Mouse (Mus musculus) embryo, embryonic 11.5 days (tissue): ENCODE results near the gene Pdcd10.

Source experiments
- DNase-seq: peaks from one replicate; pipeline ENCODE4 v3.0.0-alpha.2; 2012; ENCODE audit warnings: low read depth, low spot score

Pdcd10 gene

DNA sequence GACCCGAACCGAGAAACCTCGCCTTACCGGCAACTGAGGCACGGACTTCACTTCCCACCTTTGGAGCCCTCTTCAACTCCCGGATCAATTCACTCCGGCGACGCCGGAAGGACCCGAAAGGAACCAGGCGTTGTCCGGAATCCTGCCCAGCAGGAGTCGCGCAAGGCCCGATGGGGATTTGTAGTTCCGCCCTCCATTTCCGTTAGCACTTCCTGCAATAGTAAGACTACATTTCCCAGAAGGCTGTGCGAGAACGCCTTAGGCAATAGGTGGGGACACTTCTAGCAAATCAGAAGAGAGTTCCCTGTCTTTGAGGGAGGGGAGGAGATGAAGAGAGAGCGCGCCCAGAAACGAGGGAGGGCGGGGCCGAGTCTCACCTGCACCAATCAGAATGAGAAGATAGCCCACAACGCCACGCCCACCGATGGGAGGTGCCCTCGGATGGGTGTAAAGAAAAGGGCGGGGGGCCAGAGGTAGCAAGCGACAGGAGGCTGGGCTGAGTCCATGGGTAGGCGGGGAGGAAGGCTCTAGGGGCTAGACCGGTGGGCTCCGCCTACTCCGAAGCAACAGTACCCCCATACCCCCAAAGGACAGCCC lies at the start of gene Pdcd10:
TSS of gene Pdcd10 (minus strand) at position 162 of the 597 bp plus-strand sequence.
- peak; percentile 99 for DNase-seq

DNA sequence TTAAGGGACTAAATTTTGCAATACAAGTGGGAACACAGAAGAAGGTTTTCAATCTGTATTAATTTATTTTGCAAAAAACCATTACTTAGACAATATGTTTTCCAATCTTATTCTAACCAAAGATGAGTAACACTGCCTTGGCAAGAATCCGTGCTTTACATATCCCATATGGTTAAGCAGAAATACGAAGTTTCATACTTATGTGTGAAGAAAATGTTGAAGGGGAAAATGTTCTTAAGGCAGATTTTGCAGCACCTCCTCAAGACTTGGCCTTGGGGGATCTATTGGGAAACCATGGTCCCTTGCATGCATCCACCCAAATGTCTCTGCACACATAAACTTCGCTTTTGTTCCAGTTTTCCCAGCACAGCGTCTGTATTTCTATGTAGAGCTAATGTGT lies 28.2 kb upstream of the Pdcd10 start:
- DNase-seq, result no peak

DNA sequence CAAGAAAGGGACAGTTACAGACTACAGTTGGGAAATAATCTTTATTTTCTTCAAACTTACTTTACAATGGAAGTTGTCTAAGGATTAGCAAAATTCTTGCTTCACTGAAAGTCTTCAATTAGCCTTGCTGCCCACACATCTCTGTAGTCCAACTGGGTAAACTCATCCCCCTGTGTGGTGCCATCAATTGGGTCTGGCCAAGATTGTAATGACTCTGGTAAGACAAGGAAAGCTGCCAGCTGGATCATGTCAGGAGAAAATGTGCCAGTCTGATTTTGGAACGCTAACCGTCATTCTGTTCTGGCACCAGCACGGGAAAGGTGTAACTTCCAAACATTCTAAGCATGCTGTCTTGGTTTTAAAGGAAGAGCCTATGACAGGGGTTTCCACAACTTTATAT lies 26.6 kb upstream of the Pdcd10 start:
- no peak for DNase-seq

DNA sequence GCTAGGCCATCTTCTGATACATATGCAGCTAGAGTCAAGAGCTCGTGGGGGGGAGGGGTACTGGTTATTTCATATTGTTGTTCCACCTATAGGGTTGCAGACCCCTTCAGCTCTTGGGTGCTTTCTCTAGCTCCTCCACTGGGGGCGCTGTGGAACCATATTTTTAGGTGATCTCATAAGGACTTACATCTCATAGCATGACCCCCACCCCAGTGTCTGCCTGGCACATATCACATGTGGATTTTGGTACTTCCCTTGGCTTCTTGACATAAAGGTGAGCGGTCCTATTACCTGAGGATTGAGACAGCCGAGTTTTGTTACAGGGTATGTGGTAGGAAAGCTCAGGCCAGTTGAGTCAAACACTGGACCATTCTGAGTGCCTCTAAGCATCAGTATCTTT lies 22.7 kb upstream of the Pdcd10 start:
- DNase-seq, result no peak

DNA sequence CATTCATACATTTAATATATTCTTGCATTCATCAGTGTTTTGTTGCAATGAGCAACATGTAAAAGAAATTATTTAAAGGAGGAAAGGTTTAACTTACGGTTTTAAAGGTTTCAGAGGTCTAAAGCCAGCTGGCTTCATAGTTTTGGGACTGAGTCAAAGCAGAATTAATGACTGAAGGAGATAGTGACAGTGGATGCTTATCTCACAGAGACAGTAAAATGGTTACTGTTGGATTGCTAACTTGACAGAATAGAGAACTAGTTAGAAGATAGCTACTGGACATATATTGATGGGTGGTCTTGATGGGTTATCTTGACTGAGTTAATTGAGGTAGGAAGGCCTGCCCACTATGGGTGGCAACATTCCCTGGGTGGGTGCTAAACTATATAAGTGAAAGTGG lies 18.9 kb upstream of the Pdcd10 start:
- no peak for DNase-seq

DNA sequence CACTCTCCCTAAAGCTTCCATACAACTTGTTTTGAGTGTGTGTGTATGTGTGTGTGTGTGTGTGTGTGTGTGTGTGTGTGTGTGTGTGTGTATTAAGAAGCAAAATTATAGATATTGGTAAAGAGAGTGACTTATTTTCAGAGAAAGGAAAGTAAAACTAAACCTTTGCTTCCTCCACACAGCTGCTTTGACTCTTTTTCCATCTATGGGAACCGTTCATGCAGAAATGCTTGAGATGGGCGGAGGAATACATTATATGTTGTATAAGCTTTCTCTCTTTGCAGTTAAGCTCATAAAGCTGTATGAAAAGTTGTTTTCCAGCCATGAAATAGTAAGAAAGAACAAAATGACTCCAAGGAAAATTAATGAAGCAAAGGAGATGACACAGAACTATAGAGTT lies 17.4 kb upstream of the Pdcd10 start:
- DNase-seq, result no peak

DNA sequence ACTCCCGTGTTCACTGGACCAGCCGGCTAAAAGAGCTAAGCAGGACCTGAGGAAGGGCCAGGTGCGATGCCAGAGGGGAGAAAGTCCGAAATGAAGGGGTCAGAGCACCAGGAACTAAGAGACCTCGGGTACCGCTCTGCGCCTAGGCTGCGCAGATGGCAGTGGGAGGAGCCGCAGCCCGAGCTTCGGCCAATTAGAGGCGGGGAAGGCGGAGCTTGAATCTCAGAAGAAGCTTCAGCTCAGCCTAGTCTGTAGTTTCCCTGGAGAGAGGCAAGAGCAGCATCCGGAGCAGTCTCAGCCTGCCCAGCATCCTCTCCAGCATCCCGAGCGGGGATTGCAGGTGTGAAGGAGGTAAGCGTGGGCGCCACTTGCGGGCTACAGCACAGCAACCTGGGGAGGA lies 636 bp upstream of the Pdcd10 start, which contains the start of gene Serpini1:
TSS of gene Serpini1 (plus strand) at position 256 of the 400 bp plus-strand sequence.
- DNase-seq, result peak; percentile 81

DNA sequence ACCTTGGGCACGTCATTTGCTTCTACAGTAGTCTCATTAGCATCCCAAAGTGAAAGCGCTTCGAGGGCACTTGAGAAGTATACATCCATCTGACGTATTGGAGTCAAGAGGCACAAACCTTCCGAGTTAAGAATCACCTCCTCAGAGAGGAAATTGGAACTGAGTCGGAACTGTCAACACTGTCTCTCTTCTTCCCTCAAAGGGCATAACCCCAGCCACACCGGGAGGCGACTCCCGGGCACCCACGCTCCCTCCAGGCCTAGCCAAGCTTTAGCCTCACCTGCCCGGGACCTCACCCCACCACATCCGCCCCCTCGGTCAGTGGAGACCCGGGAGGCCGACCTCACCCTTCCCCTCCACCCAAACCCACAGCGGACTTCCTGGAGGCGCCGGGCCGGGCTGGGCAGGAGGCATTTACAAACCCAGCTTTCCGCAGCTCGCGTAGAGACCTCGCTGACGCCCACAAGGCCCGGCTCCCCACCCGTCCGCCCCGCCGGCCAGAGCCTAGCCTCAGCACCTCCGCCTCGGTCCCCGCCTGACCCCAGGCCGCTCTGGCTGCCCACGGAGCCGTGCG lies 448 bp downstream of the Pdcd10 start:
- no peak for DNase-seq

DNA sequence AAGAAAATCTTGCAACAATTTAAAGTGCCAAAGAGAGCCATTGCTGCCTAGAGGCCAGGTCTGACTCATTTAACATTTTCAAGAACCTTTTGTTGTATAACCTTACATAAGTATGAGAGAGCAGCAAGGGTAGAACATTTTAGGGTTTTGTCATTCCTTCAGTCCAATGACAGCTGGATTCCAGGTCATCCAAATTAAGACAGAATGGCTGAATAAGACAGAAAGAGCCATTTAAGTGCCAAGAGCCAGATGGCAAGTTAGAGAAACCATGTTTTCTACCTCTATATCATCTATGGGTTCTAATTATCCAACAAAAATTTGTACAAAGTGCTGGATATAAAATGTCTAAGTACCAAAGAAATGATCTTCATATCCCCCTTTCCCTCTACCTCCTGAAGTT lies 5.4 kb downstream of the Pdcd10 start:
- no peak for DNase-seq

DNA sequence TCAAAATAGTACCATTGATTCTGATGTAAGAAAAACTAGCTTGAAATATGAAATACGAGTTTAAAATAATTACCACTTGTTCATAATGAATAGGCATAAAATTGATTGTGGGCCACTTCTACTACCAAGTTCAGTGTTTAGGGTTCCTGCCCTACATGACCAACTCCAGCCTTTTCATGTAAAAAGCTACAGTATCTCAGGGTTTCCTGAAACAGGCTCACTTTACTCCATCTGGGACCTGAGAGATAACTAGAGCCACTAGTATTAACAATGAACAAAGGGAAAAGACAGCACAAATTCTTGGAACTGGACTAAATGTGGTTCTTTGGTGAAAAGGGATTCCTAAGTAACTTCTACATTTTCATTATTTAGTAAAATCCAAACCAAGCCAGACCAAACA lies 12.4 kb downstream of the Pdcd10 start:
- no peak for DNase-seq

DNA sequence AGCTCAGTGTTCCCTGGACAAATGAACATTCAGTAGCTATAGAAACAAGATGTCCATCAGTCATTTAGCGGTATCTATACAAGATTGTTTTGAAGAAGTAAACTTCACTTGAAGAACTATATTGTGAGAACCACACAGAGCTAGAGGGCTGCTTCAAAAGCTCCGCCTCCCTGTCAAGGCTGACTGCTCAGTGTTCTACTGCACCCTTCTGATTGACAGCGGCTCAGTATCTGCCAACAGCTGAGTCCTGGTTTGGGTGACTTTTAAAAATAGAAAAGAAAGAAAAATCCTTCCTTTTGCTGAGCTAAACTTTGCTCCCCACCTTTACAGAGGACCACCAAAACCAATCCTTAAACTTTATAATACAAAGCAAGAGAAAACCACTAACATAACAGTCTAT lies 13.8 kb downstream of the Pdcd10 start:
- no peak for DNase-seq

DNA sequence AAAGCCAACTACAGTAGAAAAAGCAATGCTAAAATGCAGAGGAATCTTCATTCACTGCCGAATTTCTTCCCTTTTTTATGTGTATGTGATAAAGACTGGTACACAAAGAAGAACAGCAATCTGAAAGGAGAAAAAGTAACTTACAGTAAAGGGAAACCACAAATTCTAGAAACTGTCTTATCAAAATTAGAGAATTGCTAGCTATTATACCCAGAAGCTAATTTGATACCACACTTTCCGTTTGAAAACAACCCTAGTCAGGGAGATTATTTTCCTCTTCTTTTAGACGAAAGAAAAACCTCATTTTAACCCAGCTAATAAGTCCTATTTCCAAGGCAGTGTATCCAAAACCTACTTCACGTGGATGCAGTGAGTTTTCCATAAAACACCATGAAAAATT lies 15.4 kb downstream of the Pdcd10 start:
- no peak for DNase-seq

DNA sequence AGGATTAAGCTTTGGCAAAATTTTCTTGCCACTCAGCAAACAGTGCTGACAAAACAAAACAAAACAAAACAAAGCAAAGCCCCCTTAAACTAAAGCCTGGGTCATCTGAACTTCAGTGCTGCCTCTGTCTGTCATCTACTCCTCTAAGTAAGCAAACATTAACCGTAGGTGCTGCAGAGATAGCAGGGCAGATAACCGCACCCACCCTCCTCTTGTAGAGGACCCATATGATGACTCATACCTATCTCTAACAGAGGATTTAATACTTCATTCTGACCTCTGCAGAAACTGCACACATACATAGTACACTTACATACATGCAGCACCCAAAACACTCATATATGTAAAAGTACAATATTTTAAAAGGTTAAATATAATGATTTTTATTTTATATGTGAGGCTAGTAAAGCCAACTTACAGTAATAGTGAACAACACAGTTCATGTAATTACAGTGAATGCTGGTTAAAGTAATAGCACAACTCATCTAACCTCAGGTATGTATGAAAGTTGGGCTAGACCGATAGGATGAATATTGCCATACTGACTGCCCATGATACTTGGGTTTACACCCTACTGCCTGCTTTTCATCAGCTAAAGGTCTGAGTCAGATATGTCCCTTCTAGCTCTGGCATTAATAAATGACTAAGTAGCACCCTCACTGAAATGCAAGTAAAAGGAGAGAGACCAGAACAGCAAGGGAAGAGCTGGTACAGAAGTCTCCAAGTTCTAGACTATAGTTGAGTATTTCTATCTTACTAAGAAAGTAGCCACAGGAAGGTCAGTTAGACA lies 22.4 kb downstream of the Pdcd10 start:
- no peak for DNase-seq

DNA sequence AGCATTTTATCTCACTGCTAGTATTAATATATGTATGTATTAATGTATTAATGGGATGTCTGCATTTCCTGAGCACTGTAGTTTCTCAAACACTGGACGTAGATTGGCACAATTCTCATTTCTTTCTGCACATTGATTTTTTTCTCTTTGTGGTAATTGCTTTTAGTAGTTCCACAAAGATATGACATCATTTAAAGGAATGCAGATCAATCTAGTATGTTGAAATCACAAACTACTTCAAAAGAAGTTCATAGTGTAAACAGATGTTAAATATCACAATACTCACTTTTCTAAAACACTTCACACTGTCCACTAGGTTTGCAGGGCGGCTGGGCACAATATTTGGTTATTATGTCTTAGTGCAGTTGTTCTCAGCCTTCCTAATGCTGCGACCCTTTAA lies 25.6 kb downstream of the Pdcd10 start:
- no peak for DNase-seq

DNA sequence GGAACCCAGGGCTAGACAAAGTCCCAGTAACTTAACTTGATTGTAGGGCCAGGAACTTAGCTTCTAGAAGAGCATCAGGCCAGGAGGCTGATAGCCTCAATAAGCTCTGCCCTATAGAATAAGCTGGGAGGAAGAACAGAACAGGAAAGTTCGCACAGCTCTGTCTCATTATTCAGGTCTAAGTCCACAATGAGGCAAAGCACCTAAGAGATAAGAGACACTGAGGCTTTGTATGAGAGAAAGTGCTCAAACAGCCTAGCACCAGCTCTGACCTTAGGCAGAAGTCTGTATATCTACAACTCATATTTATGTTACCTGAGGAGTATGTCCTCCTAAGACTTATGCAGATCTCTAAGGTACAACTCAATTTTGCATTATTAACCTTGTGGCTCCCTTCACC lies 34.1 kb downstream of the Pdcd10 start:
- no peak for DNase-seq

DNA sequence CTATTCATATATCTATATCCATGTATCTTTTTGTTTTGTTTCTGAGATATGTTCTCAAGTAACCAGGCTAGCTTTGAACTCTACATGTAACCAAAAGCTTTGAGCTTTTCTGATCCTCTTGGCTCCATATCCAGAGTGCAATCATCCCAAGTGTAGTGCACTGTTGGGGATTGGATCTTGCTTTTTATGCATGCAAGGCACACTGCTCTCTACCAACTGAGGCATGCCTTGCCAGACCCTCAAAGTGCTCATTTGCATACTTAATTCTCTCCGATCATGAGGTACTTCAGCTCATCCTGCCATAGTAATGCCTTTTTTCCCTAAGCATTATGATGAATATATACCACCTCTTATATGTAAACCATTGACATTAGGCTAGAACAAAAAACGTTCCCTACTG lies 35.3 kb downstream of the Pdcd10 start:
- no peak for DNase-seq

DNA sequence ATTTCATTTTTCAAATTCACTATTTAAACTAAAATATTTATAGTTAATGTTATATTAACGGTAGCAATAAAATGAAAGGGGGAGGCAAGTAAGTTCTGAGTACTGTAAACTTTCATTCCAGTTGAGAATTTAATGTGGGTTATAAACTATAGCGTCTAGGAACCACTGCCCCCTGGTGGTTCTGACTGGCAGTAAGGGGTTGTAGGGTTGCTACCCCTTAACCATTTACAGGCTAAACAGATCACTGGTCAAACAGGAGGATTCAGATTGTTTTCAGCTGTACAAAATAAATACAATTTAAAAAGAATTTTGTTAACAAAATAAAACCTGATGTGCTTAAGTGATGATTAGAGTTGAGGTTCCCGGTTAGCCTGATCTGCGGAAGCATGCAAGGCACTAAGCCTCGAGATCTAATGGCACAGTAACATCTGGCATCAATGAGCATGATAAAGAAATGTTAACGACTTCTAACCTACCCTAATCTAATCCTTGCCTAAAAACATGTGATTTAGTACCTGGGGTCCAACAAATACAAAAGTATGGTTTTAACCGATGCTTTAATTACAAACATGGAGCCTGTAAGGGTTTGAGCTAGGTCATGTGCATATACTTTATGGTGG lies 38.9 kb downstream of the Pdcd10 start:
- DNase-seq, result peak; percentile 17

DNA sequence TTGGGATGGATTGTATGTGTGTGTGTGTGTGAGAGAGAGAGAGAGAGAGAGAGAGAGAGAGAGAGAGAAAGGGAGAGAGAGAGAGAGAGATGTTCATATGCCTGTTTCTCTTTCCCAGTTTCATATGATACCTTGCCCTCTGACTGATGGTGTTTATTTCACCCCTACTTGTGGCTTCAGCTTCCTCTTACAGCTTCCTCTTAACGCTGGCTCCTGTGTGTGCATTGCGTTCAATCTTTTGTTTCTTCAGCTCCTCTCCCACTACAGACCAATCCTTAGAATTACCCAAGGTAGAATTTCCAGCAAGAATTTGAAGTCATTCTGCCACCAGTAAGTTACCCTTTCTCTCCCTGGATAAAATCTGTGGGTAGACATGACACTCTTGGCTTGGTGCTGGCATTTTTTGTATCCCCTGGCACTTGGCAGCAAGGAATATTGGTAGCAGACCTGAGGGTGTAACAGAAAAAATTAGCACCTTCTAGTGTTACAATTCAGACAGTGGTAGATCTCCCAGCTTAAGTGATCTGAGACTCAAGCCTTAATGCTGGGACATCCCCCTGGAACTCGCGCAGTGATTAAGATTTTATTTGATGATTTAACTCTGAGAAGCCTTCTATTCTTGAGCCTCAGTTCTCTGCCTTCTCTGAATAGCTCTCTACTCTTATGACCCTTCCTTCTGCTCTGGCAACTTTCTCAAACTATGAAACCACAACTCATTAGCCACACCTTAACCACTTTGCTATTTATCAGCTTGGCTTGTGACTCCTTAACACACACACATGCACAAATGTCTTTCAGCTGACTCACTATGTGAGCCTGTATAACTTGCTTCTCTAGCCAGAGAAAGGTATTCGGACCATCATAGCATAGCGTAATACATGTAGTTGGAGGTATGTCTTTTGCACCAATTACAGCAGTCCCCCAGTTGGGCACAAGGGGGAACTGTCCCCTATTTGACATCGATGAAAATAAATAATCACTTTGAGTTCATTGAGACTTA lies 57.4 kb downstream of the Pdcd10 start:
- no peak for DNase-seq

DNA sequence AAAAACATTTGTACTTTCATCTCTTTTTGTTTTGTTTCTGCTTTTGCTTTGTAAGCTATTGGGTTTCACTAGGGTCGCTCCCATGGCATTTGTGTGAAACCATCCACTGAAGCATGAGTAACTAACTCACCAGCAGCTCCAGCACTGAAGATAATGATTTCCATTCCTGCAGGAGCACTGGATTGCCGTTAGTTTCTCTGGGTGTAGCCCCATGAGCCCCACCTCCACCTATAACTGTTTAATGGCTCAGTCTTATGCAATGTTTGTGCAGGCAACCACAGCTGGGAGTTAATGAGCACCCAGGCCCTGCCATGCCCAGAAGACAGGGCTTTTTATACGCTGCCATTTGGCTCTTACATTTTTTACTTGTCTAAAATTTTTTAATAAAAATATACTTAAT lies 63.7 kb downstream of the Pdcd10 start:
- no peak for DNase-seq

DNA sequence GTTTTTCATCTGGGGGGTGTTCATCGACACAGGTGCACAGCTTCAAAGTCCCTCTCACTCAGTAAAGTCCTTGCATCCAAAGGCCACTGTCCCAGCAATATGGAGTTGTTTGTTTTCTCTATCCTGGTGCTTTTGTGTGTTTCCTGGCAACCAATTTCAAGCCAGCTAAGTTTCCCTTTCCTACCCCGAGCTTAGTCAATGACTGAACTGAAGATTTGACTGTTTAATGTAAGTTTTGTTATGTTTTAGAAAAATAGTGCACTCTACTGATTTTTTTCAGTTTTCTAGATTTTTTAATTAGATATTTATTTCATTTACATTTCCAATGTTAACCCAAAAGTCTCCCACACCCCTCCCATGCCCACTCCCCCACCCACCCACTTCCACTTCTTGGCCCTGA lies 74.6 kb downstream of the Pdcd10 start, which contains the start of gene Wdr49:
TSS of gene Wdr49 (minus strand) at position 101 of the 400 bp plus-strand sequence.
- no peak for DNase-seq

DNA sequence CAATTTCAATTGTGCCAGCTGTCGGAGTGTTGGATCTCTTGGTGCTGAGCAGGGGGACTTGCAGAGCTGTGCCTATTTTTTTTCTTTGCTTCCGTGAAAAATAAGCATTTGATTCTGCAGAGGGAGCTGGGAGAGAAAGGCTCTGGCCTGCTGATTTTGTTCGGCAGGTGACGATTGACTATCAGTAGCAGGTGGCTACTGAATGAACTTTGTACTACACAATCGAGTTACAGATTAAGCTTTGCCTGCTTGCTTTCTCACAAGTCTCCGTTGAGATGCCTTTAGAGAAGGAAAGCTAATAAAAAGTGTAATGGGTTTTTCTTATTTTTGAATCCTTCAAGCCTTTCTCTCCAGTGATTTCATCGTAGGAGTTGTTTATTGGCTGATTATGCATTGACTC lies 81.5 kb downstream of the Pdcd10 start:
- no peak for DNase-seq
